ENCODE assay signal across 19 mouse cellular contexts in the genomic region with DNA sequence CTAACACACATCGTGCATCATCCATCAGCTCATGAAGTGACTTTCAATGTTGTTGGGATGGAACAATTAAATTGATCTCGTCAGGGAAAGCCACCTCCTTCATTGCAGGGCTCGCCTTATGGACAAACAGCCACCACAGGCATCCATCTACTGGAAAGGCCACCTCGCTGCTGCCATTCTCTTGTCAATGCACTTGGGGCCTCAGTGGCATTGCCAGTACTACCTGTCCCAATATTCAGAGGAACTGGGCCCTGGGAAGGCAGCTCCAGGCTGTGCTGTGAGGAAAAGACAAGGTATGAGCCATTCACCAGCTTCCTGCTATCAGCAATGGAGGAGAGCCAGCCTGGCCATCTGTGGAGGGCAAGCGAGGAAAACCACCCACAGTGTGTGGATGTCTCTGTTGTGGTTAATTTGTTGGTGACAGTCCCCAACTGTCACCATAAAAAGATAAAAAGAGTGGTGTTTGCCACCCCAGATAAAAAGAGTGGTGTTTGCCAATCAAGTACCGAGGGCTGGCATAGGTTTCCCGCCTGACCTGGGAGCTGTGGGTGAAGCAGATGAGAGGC.
DNase-seq lines count a peak whose midpoint lies in the region.
"Had no signal": no experiment of that assay in that cellular context is flagged by ENCODE, and none has a peak within 500 bp of the region (broad histone marks: within the 10 kb centered on the region; RNA-seq: fewer than 3 reads in every experiment).

No protein-coding gene starts in this region.

- no peak overlapping the region for H3K27ac ChIP-seq in heart, embryonic 10.5 days
- H3K27ac ChIP-seq: forebrain, embryonic 12.5 days; hindbrain, embryonic 15.5 days; liver, embryonic 15.5 days; neural tube, embryonic 13.5 days had no signal

- H3K9me3 ChIP-seq in heart, embryonic 10.5 days: no peaks in the 10 kb centered on the region
- H3K9me3 ChIP-seq: forebrain, embryonic 12.5 days; hindbrain, embryonic 15.5 days; limb, embryonic 13.5 days; liver, embryonic 15.5 days; neural tube, embryonic 13.5 days had no signal

- peaks cover 9% of the 10 kb centered on the region for H3K4me1 ChIP-seq in heart, embryonic 10.5 days
- H3K4me1 ChIP-seq: forebrain, embryonic 12.5 days; hindbrain, embryonic 15.5 days; liver, embryonic 15.5 days; megakaryocyte, embryonic 14.5 days; neural tube, embryonic 13.5 days had no signal

- H3K27me3 ChIP-seq in heart, embryonic 10.5 days (ENCODE audit: insufficient read depth, poor library complexity, severe bottlenecking): no peaks in the 10 kb centered on the region
- H3K27me3 ChIP-seq: forebrain, embryonic 12.5 days; hindbrain, embryonic 15.5 days; limb, embryonic 13.5 days; liver, embryonic 15.5 days; neural tube, embryonic 13.5 days had no signal

- no peaks in the 10 kb centered on the region for H3K36me3 ChIP-seq in heart, embryonic 10.5 days
- H3K36me3 ChIP-seq: forebrain, embryonic 12.5 days; hindbrain, embryonic 15.5 days; limb, embryonic 13.5 days; liver, embryonic 15.5 days; neural tube, embryonic 13.5 days had no signal

- 81% methylated on average over 7 of the region's 7 CpGs for WGBS in heart, embryonic 10.5 days

- no peak overlapping the region for H3K4me3 ChIP-seq in heart, embryonic 10.5 days
- H3K4me3 ChIP-seq: forebrain, embryonic 12.5 days; hindbrain, embryonic 15.5 days; limb, embryonic 13.5 days; liver, embryonic 15.5 days; megakaryocyte, embryonic 14.5 days; neural tube, embryonic 13.5 days had no signal

- DNase-seq in heart, embryonic 10.5 days (ENCODE audit: low spot score): peak; percentile 63
- DNase-seq in heart, postnatal 10 days: no peak
- peak; percentile 14 for DNase-seq in cerebellum, adult 11-12 months
- peak; percentile 79 to 84 for DNase-seq in cerebellum, postnatal 14 days
- peak; percentile 3 to 9 for DNase-seq in layer of hippocampus, postnatal 36 days
- no peak for DNase-seq in adrenal gland, postnatal 10 days
- no peak for DNase-seq in spleen, postnatal 14 days (ENCODE audit: low spot score in 2 of 2)
- DNase-seq: adrenal gland, adult 2 months; gastrocnemius, postnatal 25 days; kidney, postnatal 10 days; lung, postnatal 10 days; right cerebral cortex, postnatal 25 days; thymus, postnatal 25 days had no signal

- intact Hi-C loops in heart, postnatal 10 days (cut with DNase I): no loop called here

Comparison
In these comparisons a context has a peak if more than half of its experiments do, and no peak if none do; other contexts are left out.
1. DNase-seq: peak in heart, embryonic 10.5 days (single experiment), cerebellum, adult 11-12 months (single experiment), cerebellum, postnatal 14 days (2 of 2) and layer of hippocampus, postnatal 36 days (2 of 2); none in heart, postnatal 10 days (0 of 2), adrenal gland, postnatal 10 days (single experiment) and spleen, postnatal 14 days (0 of 2).